Mouse (Mus musculus): Measurements from ENCODE around the gene Sh2d4b.

Gene Sh2d4b

GRCm38 (mm10) chr14:40818051-40818450 is 75.0 kb downstream of the Sh2d4b start:
- DNase-seq = no peak

GRCm38 (mm10) chr14:40816715-40817114 is 76.4 kb downstream of the Sh2d4b start:
- DNase-seq = no peak

- no peak for DNase-seq
Observed at GRCm38 (mm10) chr14:40791606-40792005, 101.5 kb downstream of the Sh2d4b start.

- DNase-seq = no peak
Observed at GRCm38 (mm10) chr14:40789110-40789509, 104.0 kb downstream of the Sh2d4b start.

- DNase-seq = no peak
Observed at GRCm38 (mm10) chr14:40769097-40770090, 123.7 kb downstream of the Sh2d4b start.

Data from cerebellum, adult 11-12 months (tissue).